Mouse (Mus musculus) left cerebral cortex, postnatal 10 days (tissue): ENCODE results near the gene Ptprs. TPM values are rescaled to one million over a fixed set of nuclear protein-coding genes. Genes with fewer than 3 reads are reported as not detected.

Source experiments
- DNase-seq, 2 experiments: peaks; one replicate each; pipeline ENCODE4 v3.0.0; 2021 to 2022; ENCODE audit warnings: low spot score in 2 of 2, mixed read lengths in 1 of 2; ENCODE audit errors: extremely low spot score in 1 of 2
- intact Hi-C: fragments of 180-260 bp; cut with DNase I; formaldehyde crosslinking; loops from one replicate; pipeline ENCODE4 v1.15.1; 2025
- microRNA-seq: library from miRNA; unstranded; fragments of <30 nt; microRNA quantifications from one replicate; pipeline ENCODE4 v1.2.0, GENCODE M21; 2022
- total RNA-seq, 2 experiments: library from RNA; stranded (reverse); gene quantifications; 2 replicates each; pipeline ENCODE4 v1.2.3; 2021

The Ptprs gene
- total RNA-seq, 2 experiments from 2014 or later = 667 to 674 TPM

DNA sequence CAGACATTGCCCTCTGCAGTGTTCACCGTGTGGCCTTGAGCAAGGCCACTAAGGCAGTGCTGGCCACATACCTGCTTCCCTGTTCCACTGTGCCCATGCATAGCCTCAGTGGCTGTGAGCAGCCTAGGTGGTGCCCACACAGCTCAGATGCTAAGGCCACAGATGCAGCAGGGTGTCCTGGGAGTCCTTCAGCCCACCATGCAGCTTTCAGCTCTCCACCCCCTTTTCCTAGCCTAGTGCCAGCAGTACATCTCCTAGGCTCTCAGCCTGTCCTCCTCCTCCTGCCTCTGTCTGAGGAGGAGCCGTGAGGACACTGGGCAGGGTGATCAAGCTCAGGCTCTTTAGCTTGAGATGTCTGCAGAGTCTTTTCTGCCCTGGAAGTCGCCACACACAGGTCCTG is 106.2 kb downstream of the Ptprs start:
- intact Hi-C loops = no loop called here
- DNase-seq = no peak

DNA sequence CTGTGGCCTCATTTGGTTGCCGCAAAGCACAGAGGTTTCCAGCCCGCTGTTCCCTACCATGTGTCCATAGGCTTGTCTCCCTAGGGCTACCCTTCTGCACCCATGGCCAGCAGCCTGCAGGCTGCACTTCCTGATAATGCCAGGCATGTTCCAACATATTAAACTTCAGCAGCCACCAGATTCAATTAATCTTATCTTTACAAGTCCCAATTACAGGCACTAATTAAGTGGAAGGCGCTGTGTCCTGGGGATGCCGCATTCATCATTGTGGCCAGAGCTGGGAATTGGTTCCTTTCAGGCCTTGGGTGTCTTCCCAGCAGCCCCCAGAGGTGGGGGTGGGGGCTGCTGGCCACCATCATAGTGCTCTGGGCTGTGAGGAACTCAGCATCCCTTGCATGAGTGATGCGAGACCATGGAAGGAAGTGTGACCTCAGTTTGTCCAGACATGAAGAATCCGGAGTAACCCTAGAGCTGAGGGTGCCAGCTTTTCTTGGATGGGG is 107.9 kb downstream of the Ptprs start:
- DNase-seq = no peak
- intact Hi-C loops = no loop called here

DNA sequence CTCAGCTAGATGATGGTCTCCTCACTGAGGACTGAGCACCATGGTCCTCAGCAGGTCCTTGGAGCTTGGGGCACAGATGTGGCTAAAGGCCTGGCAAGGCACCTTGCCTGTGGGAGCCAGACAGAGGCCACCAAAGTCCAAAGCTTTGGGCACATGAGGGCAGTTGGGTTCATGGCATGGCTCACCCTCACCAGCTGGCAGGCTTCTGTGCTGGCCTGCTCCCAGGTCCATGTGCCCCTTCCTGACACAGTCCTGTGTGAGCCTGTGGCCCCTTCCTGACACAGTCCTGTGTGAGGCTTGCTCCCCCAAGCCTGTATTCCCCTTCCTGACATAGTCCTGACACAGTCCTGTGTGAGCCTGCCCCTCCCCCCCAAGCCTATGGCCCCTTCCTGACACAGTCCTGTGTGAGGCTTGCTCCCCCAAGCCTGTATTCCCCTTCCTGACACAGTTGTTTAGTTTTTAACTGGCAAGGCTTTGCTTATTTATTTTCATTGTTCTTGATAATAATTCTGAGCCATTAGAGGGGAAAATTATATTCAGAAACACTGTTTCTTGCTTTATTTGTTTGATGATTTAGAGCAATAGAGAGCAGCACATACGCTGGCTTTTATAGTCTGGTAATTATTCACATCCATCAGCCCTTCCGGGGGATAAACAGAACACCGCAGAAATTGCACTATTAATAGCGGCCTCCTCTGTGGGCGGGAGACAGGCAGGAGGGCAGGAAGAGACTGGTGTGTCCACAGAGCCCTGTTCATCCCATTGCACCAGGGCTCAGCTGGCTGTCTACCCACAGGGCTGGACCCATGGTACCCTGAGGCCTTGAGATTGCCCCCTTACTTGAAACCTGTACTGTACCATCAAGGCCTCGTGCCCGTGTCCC is 110.3 kb downstream of the Ptprs start:
- no peak for DNase-seq
- intact Hi-C loops = no loop called here

Small RNAs within 50 kb of the gene (microRNA-seq; reads per million reads assigned to microRNA genes)
- gene Mir6977 = 2.9 reads per million, percentile 2 among the genes with 10 or more reads in this experiment

Other genes starting within 250 kb of the Ptprs start
- 10 to 100 TPM; 45.4 TPM for gene Fem1a, start 219.7 kb downstream of the Ptprs start, total RNA-seq
- gene Ticam1, start 199.7 kb downstream of the Ptprs start, total RNA-seq = 1 to 10 TPM; 4.0 to 4.2 TPM
- 1 to 10 TPM; 3.8 to 5.4 TPM for gene Plin3, start 183.6 kb downstream of the Ptprs start, total RNA-seq
- not detected for gene Arrdc5, start 176.2 kb downstream of the Ptprs start, total RNA-seq
- 1 to 10 TPM; 4.2 to 5.6 TPM for gene Uhrf1, start 173.2 kb downstream of the Ptprs start, total RNA-seq
- 10 to 100 TPM; 82.9 to 83.5 TPM for gene Kdm4b, start 150.4 kb downstream of the Ptprs start, total RNA-seq
- gene Znrf4, start 35.9 kb upstream of the Ptprs start, total RNA-seq = not detected
- 1 to 10 TPM in 1 of 2 experiments, under 1 TPM in 1; 0.54 to 1.3 TPM for gene Gm20219, start 77.9 kb upstream of the Ptprs start, total RNA-seq
- gene Safb2, start 108.1 kb upstream of the Ptprs start, total RNA-seq = 10 to 100 TPM; 86.3 to 97.5 TPM
- 100 to 1,000 TPM; 126 to 141 TPM for gene Safb, start 108.3 kb upstream of the Ptprs start, total RNA-seq
- 100 to 1,000 TPM; 169 to 171 TPM for gene 2410015M20Rik, start 133.3 kb upstream of the Ptprs start, total RNA-seq
- 100 to 1,000 TPM; 430 to 448 TPM for gene Rpl36, start 136.9 kb upstream of the Ptprs start, total RNA-seq
- gene Lonp1, start 150.4 kb upstream of the Ptprs start, total RNA-seq = 10 to 100 TPM; 64.9 TPM
- gene Catsperd, start 151.7 kb upstream of the Ptprs start, total RNA-seq = under 1 TPM; 0.41 to 0.73 TPM
- 10 to 100 TPM; 88.4 to 97.2 TPM for gene Ranbp3, start 196.8 kb upstream of the Ptprs start, total RNA-seq
- 100 to 1,000 TPM; 205 to 222 TPM for gene Ndufa11, start 241.3 kb upstream of the Ptprs start, total RNA-seq
- 1 to 10 TPM; 8.8 TPM for gene Vmac, start 241.5 kb upstream of the Ptprs start, total RNA-seq